Mouse (Mus musculus) small intestine, adult 2 months (tissue): ENCODE measurements around the gene Cubn.

Source experiments
- CTCF ChIP-seq: fragments of 200-500 bp; IDR thresholded peaks from 2 replicates; pipeline ENCODE4 v1.5.1; 2012; ENCODE audit warnings: low read depth, mild to moderate bottlenecking, control low read depth, inconsistent platforms, low read length, moderate library complexity, mixed read lengths; ENCODE audit not compliant: insufficient replicate concordance, insufficient read length; ENCODE audit errors: extremely low read depth
- POLR2A ChIP-seq: fragments of 200-500 bp; IDR thresholded peaks from 2 replicates; pipeline ENCODE4 v1.6.1; 2012; ENCODE audit warnings: low read depth, mild to moderate bottlenecking, control low read depth, inconsistent platforms, low read length, moderate library complexity

DNA sequence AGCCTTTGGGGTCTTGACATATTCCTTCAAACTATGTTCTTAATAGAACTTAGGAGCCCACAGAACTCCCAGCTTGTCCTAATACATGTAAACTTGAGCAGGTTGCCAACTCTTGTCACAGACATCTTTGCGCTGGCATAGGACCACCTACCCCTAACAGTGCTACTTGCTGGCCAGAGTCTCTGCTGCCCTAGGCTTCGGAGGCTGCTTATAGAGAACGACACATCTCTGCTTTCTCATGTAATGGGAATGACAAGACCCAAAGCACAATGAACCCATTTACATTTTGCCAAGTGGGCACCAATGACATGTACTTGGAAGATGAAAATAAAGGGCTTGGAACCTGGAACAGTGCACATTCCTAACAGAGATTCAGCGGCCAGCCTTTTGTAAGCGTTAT, 105.0 kb downstream of the Cubn start:
- TF ChIP-seq POLR2A: no peak
- TF ChIP-seq CTCF: no peak
